Mouse (Mus musculus): ENCODE results near the gene Prss47. TPM values are rescaled to one million over a fixed set of nuclear protein-coding genes. Genes with fewer than 3 reads are reported as not detected.

The Prss47 gene
- polyA plus RNA-seq (2014; fragmentation: Illumina TruSeq; extraction: RNeasy Lipid Tissue Mini Kit (QIAGEN cat#74804); ENCODE audit: low read depth, low replicate concordance), result not detected

GRCm38 (mm10) chr13:65052660-65053059, at the start of gene Prss47:
Gene Prss47, minus strand, starts transcription at chr13:65052760.

GRCm38 (mm10) chr13:65032758-65033157, 19.8 kb downstream of the Prss47 start, which contains the start of gene Spata31d1c:
Gene Spata31d1c, plus strand, starts transcription at chr13:65033058.

Other genes starting within 250 kb of the Prss47 start
- gene Cntnap3, start 148.8 kb downstream of the Prss47 start, polyA plus RNA-seq (2014; fragmentation: Illumina TruSeq; extraction: RNeasy Lipid Tissue Mini Kit (QIAGEN cat#74804); ENCODE audit: low read depth, low replicate concordance), result not detected
- gene Spata31, start 135.4 kb downstream of the Prss47 start, polyA plus RNA-seq (2014; fragmentation: Illumina TruSeq; extraction: RNeasy Lipid Tissue Mini Kit (QIAGEN cat#74804); ENCODE audit: low read depth, low replicate concordance), result not detected
- not detected for gene Spata31d1c, start 19.7 kb downstream of the Prss47 start, polyA plus RNA-seq (2014; fragmentation: Illumina TruSeq; extraction: RNeasy Lipid Tissue Mini Kit (QIAGEN cat#74804); ENCODE audit: low read depth, low replicate concordance)
- 78.8 TPM for gene Mfsd14b, start 60.2 kb upstream of the Prss47 start, polyA plus RNA-seq (2014; fragmentation: Illumina TruSeq; extraction: RNeasy Lipid Tissue Mini Kit (QIAGEN cat#74804); ENCODE audit: low read depth, low replicate concordance)
- gene Olfr465-ps1, start 85.3 kb upstream of the Prss47 start, polyA plus RNA-seq (2014; fragmentation: Illumina TruSeq; extraction: RNeasy Lipid Tissue Mini Kit (QIAGEN cat#74804); ENCODE audit: low read depth, low replicate concordance), result not detected
- not detected for gene Olfr466, start 97.5 kb upstream of the Prss47 start, polyA plus RNA-seq (2014; fragmentation: Illumina TruSeq; extraction: RNeasy Lipid Tissue Mini Kit (QIAGEN cat#74804); ENCODE audit: low read depth, low replicate concordance)
- 0.69 TPM for gene Nlrp4f, start 153.2 kb upstream of the Prss47 start, polyA plus RNA-seq (2014; fragmentation: Illumina TruSeq; extraction: RNeasy Lipid Tissue Mini Kit (QIAGEN cat#74804); ENCODE audit: low read depth, low replicate concordance)
- not detected for gene Gm10775, start 206.8 kb upstream of the Prss47 start, polyA plus RNA-seq (2014; fragmentation: Illumina TruSeq; extraction: RNeasy Lipid Tissue Mini Kit (QIAGEN cat#74804); ENCODE audit: low read depth, low replicate concordance)
- 32.1 TPM for gene Zfp369, start 226.1 kb upstream of the Prss47 start, polyA plus RNA-seq (2014; fragmentation: Illumina TruSeq; extraction: RNeasy Lipid Tissue Mini Kit (QIAGEN cat#74804); ENCODE audit: low read depth, low replicate concordance)